Mouse (Mus musculus): ENCODE measurements around the gene Epn2. TPM values are rescaled to one million over a fixed set of nuclear protein-coding genes. Genes with fewer than 3 reads are reported as not detected.
A peak's percentile ranks its signal among the peaks of the same experiment; 100 is the strongest.

The Epn2 gene
- total RNA-seq, 2 experiments from 2014 or later = 23.0 to 25.7 TPM

DNA sequence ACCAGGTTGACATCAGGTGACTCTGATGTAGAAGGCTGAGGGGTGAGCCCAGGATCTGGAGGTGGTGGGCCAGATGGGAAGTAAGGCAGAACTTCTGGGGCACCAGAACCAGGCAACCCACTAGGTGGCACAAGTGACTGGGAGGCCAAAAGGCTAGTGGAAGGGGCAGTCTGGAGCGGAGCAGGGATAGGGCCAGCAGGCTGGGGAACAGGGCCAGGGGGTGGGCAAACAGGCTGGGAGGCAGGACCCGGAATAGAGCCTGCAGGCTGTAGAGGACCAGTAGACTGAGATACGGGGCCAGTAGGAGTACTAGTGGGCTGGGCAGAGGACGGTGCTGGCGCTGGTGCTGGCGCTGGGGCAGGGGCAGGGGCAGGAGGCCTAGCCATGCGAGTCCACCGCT, 89.6 kb downstream of the Epn2 start:
- no peak for DNase-seq

DNA sequence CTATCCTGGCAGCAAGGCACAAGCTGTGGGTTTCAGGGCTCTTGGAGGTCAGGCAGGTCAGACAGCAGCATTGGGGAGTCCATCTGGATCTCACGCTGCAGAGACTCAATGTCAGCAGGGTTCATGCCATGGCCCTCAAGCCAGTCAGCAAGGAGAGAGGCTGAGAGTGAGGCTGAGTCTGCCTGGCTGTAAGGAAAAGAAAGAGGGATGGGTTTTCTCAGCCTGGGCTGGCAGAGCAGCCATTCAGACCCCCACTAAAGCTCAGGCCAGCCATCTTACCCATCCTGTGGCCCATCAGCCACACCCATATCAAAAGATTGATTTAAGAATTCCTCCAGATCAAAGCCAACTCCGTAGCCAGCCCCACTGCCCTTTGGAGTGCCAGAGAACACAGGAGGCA, 90.4 kb downstream of the Epn2 start:
- DNase-seq = no peak

DNA sequence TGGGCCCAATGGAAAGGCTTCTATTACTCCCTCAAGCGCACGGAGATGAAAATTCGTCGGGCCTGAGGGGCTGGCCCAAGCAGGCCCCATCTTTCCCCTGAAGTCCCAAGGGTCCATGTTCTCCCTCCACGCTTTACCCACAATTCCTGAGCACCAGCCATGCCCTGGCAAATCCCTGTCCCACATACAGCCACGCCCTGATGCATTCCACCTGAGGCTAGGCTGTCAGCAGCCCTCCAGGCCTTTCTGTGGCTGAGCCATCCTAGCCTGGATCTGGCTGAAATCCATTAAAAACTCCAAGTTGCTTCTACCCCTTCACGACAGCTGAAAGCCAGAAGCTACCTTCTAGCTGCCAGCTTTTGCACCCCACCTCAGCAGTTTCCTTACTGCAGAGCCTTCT, 91.6 kb downstream of the Epn2 start:
- no peak for DNase-seq

DNA sequence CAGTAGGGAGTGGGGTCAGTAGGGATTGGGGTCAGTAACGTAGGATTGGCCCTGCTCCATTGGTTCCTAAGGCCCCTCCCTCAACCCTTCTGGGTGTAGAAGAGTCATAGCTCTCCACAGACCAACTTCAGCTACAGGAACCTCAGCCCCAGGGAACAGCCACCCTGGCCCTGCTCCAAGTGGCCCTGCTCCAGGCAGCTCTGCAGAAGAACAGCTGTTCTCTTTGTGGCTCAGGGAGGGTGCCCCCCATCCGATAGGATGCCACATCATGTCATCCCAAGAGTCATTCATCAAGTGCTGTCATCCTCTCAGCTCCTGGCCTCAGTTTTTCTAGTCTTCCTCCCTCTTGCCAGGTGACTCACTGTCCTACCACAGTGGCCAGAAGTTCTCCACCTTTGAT, 92.1 kb downstream of the Epn2 start:
- DNase-seq = peak; percentile 59 to 76

DNA sequence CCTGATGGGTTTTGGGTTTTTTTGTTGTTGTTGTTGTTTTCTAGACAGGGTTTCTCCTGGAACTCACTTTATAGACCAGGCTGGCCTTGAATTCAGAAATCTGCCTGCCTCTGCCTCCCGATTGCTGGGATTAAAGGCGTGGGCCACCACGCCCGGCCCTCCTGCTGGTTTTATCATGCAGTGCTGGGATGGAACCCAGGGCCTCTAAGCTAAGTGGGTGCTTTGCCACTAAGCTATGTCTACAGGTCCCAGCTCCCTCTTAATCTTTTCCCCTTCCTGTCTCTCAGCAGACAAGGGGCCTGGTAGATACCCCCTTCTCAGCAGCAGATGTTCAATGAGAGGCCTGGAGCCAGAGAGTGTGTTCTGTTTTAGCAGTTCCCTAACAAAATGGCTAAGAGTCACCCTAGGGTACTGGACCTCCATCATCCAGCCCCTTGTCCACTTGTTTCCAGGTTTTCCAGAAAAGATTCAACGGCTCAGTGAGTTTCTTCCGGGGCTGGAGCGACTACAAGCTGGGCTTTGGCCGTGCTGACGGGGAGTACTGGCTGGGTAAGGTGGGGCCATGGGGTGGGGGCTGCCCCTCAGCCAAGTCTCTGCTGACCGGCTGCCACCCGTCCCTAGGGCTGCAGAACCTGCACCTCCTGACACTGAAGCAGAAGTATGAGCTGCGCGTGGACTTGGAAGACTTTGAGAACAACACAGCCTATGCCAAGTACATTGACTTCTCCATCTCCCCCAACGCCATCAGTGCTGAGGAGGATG, 92.8 kb downstream of the Epn2 start:
- DNase-seq = no peak

DNA sequence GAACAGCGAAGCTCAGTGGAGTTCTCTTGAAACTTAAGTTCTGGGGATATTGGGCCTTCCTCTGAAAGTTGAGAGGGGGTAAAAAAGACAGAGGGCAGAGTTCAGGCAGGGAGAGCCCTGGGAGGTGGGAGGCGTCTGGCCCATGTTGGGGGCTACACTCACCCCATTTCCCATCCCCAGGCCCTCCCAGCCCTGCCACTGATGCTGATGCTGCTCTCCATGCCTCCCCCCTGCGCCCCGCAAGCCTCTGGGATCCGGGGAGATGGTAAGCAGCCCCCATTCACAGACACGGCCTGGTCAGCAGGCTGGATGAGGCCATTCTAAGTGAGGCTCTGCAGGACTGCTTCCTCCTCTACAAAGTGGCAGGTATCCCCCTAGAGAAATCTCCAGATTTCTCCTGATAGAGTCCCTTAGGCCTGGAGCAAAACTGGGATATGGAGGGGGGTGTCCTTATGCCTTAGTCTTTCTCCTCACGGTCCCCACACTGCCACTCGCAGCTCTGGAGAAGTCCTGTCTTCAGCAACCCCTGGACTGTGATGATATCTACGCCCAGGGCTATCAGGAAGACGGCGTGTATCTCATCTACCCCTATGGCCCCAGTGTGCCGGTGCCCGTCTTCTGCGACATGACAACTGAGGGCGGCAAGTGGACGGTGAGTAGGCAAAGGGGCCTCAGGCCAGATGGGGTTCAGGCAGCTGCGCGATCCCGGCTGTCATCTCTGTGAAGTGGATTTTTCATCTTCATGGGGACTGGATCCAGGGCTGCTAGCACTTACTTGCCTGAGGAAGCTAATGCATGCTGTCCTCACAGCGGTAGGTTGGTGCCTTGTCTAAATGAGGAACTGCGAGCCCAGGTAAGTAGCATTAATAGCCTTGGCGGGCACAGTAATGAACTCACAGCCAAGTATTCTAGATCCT, 93.7 kb downstream of the Epn2 start:
- no peak for DNase-seq

DNA sequence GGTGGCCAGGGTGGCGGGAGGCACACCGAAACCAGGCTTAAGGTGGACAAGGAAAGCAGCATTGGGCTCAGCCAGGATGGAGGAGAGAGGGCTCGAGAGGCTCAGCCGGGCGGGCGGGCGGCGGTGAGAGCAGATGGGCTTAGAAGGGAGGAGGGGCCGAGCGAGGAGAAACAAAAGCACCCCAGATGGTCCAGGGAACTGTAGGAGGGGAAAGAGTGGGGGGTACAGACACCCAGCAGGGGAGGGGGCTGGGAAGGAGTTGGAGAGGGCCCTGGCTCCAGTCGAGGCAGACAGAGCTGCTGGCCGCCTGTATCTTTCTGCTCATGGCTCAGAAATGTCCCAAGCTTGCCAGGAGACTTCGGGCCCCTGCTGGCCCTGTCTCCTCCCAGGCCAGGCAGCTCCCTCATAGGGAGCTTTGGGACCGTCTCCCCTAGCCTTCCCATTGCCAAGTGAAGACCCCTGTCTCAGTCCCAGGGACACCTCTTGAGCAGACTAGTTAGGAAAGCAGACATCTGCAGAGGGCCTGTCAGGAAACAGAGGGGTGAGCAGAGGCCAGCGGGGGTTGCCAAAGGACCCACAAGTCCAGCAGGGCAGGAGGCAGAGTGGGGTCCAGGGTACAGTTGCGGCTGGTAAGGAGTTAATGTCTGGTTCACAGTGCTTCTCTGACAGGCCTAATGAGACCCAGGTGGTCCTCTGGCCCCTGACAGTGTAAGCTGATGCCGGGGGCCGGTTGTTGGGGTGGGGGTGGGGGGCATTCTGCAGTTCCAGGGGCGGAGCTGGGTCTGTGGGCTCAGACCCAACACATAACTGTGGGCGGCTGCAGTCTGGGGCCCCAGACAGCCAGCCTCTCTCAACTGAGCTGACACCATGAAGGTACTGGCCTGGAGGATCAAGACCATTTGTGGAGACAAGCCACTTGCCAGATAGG, 94.6 kb downstream of the Epn2 start, which contains the start of gene Mfap4:
TSS of gene Mfap4 (plus strand) at position 819 of the 928 bp plus-strand sequence.
- DNase-seq = no peak

DNA sequence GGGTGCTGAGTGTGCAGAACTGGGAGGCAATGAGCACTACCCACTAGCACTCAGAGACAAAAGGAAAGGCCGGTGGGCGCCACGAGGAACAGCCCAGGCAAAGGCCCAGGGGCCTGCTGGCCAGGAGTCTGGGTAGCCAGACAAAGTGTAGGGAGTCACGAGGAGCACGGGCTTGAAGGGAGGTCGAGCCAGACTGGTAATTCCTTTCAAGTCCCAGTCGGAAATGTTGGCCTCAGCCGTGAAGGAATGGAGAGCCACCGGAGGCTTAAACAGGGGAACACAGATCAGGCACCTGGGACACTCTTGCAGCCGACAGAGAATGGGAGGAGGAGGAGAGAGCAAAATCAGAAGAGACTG, 95.3 kb downstream of the Epn2 start:
- DNase-seq = no peak

DNA sequence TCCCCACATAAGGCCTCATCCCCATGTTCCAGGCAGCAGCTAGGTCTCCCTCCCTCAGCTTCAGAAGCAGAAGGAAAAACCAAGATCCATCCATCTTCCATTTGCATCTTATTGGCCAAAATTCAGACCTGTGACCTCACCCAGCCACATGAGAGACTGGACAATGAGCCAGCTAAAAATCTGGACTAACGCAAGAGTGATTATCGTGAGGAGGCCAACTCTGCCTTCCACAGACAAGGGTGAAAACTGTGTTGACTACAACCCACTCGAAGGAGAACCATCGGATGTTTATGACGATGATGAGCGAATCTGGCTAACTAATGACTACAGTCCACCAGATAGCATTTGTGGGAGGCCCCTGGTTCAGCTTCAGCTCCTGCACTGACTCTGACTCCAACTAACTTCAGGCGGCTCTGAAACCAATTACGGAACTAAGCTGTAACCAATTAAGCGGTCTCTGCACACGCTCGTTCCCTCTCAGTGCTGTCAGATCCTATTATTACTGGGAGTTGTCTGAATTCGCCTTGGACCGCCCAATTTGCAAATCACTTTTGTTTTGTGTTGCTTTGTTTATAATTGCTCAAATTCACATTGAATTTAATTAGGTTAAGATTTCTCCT, 96.2 kb downstream of the Epn2 start:
- DNase-seq = no peak

DNA sequence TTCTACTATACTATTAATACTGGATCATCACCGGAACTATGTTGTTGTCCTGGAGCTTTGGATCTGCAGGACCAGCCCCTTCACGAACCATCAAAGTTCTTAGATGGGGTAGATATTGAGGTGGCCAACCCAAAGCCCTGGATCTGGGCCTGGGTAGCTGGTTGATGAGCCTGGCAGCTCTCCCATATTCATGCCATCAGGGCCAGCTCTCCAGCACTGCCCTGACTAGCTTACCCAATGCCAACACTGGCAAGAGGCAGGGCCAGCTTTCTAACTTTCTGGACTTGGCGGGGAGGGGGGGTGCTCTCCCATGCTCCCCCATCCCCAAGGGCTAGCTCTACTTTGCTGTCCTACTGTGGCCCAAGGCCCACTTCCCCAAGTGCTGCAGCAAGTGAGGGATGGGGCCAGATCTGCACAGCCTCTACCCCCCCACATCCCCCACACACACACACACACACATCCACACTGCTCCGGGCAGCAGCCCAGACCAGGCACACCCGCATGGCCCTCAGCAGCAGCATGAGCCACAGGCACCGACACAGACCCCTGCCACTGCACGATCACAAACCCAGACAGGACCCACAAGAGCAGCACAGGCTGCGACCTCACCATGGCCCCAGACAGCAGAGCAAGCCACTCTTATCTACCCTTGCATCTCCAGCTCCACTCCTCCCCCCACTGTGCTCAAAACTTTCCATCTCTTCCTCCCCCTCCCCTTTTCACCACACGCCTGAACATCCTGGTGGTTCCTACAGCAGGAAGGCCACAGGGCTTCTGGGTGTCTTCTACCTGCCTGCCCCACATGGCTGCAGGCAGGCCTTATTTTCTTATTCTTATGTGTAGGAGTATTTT, 98.0 kb downstream of the Epn2 start:
- DNase-seq = no peak

DNA sequence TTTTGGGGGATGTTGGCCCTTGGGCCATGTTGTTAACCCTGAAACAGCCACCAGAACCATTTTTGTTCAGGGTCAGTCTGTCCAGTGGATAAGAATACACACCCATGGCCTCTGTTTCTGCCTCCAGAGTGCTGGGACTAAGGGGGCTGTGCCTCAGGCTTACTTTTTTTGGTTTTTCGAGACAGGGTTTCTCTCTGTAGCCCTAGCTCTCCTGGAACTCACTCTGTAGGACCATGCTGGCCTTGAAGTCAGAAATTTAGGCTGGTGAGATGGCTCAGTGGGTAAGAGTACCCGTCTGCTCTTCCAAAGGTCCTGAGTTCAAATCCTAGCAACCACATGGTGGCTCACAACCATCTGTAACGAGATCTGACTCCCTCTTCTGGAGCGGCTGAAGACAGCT, 100.7 kb downstream of the Epn2 start:
- no peak for DNase-seq

DNA sequence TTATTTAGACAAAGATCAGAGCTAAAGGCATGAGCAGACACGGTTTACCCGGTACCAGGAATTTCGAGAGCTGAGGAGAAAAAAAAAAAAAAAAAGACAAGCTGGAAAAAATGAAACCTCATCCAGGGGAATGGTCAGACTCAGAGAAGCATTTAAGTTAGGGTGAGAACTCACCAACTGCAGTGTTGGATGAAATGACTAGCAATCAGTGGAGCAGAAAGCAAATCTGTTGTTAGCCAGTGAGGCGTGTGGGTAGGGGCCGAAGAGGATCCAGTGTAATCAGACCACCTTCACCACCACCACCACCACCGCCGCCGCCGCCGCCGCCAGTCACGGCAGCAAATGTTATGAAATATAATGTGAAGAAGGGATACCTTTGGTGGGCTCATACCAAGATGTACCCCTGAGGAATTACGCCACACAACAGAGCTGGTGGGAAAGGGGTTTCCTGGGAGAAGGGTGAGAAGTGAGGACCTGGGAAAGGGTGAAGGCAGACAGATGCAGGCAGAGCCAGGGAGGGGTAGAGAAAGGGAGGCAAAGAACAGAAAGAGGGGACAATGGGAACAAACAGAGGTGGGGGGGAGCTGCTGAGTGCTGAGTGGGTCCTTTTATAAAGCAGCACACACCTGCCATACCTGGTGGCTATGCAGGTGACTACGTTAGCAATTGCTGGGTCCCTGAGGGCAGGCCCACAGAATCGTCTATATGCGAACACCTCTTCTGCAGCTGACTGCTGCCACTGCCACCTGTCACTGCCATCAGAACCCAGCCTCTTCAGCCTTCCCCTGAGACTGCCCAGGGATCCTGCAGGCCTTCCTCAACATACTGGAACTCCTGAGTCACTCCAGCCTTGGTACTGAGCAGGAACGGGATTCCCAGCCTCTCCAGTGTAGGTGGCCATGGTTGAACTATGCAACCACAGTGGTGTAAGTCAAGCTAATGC, 101.7 kb downstream of the Epn2 start:
- no peak for DNase-seq

DNA sequence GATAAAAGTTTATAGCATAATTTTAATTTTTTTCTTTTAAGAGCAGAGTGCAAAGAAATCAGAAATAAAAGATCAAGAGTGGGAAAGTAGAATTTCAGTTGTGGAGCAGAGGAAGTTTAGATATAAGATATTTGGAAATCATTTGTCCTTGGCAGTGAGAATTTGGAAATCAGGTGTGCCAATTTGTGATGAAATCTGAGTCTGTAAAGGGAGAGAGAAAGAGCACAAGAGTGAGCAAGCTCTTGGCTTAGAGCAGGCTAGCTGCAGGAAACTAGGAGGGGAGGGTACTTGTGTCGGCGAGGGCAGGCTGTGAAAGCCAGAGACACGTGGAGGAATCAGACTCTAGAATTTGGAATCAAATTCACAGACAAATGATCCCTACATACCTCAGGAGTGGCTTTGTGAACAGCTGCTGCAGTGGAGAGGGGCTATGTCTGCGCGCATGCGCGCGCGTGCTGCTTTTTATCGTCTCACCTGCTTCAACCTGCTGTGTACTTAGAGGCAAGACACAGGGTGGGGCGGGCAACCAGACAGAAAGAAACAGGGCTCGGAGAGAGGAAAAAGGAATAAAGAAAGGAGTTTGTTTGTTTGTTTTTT, 102.6 kb downstream of the Epn2 start:
- peak in 1 of 2 experiments; percentile 13 for DNase-seq

DNA sequence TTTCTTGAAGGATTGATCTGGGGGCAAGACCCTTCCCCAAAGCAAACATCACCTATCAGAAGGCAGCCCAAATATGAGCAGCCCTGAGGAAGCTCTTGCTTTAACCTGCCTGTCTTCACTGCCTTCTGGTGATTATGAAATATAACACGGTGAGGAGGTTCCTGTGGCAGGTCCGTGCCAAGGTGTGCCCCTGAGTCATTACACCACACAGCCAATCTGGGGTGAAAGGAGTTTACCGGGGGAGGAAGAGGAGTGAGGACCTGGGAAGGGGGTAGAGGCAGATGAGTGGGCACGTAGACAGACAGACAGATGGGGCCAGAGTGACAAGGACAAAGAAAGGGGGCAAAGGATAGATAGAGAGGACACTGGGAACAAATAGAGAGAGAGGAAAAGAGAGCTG, 105.9 kb downstream of the Epn2 start:
- no peak for DNase-seq

DNA sequence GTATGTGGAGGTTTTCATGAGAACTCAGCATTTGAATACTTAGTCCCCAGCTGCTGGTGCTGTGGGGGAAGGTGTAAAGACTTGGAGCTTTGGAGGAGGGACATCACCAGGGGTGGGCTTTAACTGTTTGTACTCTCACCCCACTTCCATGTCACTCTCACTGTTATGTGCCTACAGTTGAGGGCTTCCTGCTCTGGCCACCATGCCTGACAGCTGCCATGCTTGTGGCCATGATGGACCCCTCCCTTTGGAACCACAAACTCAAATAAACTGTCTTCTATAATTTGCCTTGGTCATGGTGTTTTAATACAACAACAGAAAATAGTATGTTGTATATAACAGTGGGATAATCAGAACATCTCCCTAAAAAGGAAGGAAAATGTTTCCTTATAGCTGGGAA, 108.6 kb downstream of the Epn2 start:
- DNase-seq = no peak

DNA sequence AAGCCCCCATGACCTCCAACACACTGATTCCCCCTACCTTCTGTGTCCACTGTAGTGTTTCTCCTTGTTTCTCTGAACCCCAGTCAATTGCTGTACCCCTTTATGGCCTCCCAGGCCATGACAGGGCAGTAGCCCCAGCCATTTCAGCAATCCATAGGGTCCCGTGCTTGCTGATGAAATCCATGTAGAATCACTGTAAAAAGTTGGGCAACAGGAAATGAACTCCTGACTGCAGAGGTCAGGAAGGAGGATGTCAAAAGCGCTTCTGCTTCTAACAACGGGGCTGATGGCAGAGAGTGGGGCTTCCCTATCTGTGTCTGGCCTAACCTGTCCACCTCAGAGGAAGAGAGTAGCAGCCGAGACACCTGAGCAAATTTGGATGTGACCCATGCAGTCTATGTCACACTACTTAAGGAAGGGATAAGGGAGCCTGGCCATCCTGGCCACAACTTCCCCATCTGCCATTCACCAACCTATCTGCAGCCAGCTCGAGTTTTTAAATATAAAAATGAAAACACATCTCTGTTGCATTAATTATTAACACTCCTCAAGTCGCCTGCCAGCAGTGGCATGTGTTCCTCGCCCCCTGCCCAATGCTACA, 110.1 kb downstream of the Epn2 start:
- no peak for DNase-seq

DNA sequence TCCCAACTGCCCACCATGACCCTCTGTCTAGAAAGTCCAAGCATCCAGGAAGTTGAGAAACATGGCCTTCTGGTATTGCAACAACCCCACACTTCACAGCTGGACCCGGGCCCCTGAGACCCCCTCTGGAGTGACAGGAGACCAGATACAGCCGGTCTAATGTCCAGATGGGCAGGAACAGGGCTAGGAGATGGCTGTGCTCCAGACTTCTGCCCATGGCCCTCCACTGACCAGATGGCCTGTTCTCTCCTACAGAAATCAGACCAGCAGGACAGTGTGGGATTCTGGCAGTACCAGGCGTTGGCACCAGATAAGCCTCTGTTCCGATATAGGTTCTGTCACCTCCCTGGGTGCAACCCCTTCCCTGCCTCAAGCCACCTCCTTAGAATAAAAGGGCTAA, 111.0 kb downstream of the Epn2 start:
- no peak for DNase-seq

All from adrenal gland, postnatal 36 days (tissue).